Mouse (Mus musculus) left cerebral cortex, adult 18-20 months (tissue): Measurements from ENCODE around the gene BC037034. TPM values are rescaled to one million over a fixed set of nuclear protein-coding genes. Genes with fewer than 3 reads are reported as not detected.
A peak's percentile ranks its signal among the peaks of the same experiment; 100 is the strongest.

Experiments used
- DNase-seq, 2 experiments: peaks; one replicate each; pipeline ENCODE4 v3.0.0; 2021 to 2022; ENCODE audit warnings: low spot score in 2 of 2, mixed read lengths in 1 of 2
- total RNA-seq, 2 experiments: library from RNA; stranded (reverse); gene quantifications; 2 replicates each; pipeline ENCODE4 v1.2.3; 2021

BC037034 gene
- total RNA-seq, 2 experiments from 2014 or later = 61.4 to 71.1 TPM

- no peak for DNase-seq
Observed at GRCm38 (mm10) chr5:138262582-138263240, 1.1 kb downstream of the BC037034 start.

DNA sequence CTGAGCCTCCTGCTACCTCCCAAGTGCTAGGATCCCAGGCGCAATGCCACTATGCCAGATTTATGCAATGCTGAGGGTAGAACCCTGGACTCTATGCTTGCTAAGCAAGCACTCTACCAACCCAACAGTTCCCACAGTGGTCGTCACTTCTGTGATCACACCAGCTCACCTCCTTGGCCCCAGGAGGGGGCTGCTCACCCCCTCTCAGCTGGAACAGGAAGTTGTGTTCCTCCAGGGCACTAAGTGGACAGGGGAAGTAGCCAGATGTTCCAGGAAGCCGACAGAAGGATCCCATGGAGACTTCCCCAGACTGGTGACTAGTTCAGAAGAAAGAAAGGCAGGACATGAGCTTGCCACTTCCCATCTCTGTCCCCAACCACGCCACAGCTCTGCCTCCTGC lies 1.8 kb downstream of the BC037034 start:
- DNase-seq = no peak

DNA sequence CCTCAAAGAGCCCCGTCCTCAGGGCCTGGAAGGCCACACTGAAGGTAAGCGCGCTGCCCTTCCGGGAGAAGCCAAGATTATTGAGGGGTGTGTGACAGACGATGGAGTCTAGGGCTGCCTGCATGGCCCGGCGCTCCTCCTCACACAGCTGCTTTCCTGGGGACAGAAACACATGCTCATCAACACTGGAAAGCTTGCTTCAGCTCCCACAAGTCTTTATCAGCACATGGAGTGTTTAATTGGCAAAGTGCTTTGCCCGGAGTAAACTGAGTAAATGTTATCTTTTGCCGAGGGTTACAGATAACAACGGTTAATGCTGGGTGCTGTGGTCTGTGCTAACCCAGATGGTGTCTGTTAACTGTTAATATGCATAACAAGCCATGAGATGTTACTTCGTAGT lies 3.0 kb downstream of the BC037034 start:
- DNase-seq = no peak

GRCm38 (mm10) chr5:138260051-138260450 lies 3.8 kb downstream of the BC037034 start:
- DNase-seq = no peak

DNA sequence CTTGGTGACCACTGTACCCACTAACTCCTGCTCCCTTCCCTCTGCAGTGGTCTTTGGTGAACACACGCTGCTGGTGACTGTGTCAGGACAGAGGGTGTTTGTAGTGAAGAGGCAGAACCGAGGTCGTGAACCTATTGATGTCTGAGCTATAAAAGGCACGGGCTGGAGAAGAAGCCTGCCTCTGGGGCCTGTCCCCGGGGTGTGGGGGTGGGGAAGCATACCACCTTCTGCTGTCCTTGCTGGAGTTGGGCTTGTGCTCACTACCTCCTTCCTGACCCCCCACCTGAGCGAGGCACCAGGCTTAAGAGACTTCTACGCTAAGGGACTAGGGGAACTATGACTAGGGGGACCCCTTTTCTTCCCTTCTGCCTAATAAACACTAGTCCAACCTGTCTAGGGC lies 4.8 kb downstream of the BC037034 start:
- DNase-seq = no peak

DNA sequence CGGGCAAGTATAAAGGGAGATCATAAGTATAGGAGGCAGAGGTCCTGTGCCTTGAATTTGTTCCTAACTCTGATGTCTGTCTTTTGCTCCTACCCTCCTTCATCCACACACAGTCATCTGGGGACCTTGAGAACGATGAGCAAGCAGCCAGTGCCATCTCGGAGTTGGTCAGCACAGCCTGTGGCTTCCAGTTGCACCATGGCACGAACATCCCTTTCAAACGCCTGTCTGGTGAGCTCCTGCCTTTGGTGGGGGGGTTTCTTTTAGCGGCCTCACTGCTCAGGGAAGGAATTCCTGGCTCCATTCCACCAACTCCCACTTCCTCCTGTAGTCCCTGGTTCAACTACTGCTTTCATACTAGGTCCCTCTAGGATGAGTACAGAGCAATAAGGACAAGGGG lies 5.3 kb downstream of the BC037034 start:
- DNase-seq = no peak

GRCm38 (mm10) chr5:138258078-138258477 lies 5.8 kb downstream of the BC037034 start:
- DNase-seq = no peak

- no peak for DNase-seq
Observed at GRCm38 (mm10) chr5:138257585-138257978, 6.3 kb downstream of the BC037034 start.

DNA sequence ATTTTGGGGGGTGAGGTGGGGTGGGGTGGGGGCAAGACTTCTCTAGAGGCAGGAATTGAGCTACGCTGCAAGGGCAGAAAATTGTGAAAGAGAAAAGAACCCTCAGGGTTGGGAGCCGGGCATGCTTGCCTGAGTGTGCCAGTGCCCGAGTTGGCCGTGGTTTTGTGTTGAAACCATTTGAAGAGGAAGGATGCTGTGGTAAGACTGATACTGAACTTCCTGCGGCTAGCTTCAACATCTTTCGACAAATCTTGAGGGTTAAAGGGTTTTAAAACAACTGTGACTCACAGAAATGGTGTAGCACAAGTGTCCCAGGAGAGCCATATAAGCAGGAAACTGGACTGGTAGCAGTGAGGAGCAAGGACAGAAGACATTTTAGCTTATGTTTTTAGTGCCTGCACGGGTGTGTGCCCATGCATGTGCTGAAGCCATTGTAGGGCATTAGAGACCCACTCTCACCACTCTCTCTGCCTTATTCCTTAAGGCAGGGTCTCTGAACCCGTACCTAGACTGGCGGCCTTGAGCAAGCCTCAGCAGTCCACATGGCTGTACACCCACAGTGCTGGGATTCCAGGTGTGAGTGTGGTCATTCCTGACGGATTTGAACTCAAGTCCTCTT lies 6.8 kb downstream of the BC037034 start:
- no peak for DNase-seq

DNA sequence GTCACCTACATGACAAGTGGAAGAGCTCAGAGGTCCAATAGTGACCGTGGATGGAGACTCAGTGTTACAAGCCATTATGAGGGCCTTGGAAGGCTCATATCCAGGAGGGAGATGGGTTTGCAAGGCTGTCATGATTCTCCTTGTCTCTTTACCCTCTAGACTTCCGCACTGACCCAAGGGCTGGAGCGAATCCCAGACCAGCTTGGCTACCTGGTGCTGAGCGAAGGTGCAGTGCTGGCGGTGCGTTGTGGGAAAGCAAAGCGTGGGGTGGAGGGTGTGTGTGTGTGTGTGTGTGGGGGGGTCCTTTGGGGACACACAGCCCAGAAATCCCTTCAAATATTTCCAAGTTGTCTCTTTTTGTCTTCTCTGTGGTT lies 7.8 kb downstream of the BC037034 start:
- no peak for DNase-seq

- peak; percentile 94 for DNase-seq
Observed at GRCm38 (mm10) chr5:138255353-138256093, 8.3 kb downstream of the BC037034 start, which contains the start of gene Lamtor4. TSS of gene Lamtor4 (plus strand) at chr5:138255482.

DNA sequence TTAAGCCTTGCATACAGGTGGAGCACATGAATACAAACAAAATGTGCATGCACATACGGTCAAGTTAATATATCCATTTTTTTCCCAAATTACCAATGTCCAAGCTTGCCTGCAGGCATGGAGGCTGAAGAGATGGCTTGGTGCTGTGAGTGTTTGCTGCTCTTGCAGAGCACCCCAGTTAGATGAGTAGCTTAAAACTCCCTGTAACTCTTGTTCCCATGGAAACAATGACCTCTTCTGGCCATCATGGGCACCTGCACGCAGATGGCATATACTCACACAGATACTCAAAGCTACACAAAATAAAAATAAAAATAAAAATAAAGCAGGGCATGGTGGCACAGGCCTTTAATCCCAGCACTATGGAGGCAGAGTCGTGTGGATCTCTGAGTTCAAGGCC lies 10.8 kb downstream of the BC037034 start:
- DNase-seq = no peak

DNA sequence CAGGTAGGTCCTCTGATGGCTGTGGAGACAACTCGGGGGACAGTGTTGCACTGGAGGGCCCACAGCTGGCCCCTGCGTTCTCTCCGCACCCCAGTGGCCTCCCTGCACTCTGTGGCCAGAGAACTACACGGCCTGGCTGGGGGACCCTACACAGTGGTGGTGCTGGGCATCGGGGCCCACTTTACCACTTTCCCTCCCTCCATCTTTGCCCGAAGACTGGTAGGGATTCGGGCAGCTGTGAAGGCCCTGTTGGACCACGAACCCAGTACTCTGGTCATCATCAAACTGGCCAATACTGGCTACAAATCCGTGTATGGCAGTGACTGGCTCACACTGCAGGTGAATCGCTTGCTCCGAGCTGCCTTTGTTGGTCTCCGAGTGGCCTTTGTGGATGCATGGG lies 12.7 kb downstream of the BC037034 start:
- DNase-seq = no peak

DNA sequence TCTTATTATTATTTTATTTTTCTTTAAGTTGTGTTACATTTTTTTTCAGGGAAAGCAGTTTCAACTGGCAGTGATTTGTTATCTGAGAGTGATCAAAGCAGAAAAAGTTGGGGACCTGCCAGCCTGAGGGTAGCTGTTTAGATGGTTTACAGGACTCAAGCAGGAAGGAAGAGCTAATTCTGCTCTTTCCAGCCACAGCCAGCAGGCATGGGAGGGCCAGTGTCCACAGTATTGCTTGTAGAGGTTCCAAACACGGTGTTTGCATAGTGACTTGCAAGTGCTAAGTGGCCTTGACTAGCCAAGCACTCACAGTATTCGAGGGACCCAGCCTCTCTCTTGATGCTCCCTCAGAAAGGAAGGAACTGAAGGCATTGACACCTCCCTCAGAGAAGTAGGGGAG lies 22.3 kb downstream of the BC037034 start:
- DNase-seq = no peak

DNA sequence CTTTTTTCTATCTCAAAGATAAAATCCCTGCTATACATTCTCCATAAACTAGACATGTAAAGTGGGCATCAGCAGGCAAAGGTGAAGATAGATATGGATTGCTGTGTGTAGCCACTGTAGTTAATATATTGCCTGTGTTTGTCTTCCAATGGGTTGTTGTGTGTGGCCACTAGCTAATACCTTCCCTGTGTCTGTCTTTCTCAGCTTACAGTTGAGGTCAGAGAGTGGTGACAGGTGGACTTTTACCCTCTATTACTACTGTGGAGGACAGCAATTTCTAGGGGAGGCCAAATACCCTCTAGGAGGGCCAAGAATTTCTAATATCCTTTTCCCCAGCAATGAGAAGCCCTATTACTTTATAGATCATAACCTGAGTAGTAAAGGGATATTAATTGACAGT lies 29.6 kb downstream of the BC037034 start:
- no peak for DNase-seq

DNA sequence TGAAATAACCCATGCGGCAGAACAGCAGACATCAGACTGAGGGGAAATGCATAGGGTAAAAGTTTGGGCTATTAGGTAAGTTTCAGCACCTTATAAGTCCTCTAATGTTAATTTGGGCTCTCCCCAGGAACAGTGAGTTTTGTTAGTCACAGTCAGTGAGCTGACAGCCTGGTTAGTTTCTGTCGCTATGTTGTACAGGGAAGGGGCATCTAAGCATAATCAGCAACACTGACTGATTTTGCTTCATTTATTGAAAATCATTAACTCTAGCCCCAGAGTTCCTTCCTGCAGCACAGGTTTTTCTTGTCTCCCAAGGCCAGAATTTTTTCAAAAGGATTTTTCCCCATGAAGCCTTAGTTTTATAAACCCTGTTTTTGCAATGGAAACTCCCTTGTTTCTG lies 30.1 kb downstream of the BC037034 start:
- DNase-seq = no peak

DNA sequence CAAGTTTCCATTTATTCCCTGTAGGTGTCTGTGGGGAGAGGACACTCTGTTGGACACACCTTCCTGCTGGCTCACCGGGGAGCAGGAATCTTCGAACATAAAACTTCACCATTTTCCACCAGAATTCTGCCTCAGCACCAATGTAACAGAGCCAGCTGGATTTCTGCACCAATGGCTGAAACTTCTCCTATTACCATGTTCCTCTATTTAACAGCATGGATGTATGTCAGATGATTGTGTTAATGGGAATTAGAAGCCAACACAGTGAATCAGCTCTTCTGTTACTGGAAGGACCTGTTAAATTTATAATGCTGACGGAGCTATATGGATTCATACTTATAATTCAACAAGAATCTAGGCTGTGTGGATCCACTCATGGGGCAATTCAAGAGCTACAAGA lies 34.3 kb downstream of the BC037034 start:
- DNase-seq = no peak

DNA sequence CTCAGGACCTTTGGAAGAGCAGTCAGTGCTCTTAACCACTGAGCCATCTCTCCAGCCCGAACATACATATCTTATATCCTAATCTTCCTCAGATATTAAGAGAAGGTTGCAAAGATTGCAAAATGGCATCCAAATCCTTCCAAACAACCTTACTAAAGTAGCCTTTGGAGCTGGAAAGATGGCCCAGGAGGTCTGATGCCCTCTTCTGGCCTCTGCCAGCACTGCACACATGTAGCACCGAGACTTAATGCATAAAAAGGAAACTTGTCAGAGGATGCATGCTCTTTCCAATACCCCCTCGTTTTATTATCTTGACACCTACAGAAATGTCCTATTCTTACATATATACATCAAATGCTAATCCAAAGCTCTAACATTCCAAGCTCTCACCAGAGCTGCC lies 35.8 kb downstream of the BC037034 start:
- DNase-seq = peak in 1 of 2 experiments; percentile 9

DNA sequence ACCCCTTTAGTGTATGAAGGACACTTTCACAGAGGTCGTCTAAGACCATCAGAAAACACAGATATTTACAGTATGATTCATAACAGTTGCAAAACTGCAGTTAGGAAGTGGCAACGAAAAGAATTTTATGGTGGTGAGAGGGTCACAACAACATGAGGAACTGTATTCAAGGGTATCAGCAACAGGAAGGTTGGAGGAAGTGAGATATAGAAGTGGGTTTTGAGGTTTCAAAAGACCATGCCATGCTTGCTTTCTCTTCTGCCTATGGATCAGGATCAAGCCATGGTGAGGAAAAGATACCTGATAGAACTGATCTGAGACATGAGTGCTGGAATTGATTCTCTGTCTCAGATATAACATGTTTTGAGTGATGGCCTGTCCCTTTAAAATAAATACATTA lies 36.5 kb downstream of the BC037034 start:
- DNase-seq = no peak

DNA sequence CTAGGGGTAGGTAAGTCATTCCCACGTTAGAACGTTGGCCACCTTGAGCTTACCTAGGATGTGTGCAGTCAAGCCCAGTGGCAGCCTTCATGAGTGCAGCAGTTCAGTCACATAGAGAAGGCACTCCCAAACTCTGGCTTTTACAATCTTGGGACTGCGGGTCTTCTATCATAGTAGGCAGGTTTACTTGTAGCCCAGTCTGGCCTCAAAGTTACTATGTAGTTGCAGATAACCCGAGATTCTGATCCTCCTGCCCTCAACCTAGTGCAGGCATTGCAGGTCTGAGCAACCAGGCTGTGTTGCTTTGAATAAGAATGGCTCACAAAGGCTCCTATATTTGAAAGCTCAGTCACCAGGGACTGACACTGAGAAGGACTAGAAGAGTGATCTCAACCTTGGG lies 37.3 kb downstream of the BC037034 start:
- no peak for DNase-seq

DNA sequence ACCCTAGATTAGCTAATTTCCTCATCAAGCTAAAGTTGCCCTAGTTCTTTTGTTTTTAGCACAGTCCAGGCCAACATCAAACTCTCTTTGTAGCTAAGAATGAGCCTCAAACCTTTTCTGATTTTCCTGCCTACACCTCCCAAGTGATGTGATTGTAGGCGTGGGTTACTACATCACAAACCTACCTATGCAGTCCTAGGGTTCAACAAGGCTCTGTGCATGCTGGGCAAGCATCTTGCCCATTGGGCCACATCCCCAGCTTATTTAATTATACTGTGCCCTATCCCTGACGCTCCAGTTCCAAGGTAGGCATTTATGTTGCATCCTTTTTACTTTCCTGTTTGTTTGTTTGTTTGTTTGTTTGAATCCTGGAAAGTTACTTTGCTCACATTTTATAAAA lies 38.1 kb downstream of the BC037034 start, which contains the start of gene Nxpe5:
Gene Nxpe5 (plus strand): TSS at position 199 of the 400 bp plus-strand sequence.
- no peak for DNase-seq

DNA sequence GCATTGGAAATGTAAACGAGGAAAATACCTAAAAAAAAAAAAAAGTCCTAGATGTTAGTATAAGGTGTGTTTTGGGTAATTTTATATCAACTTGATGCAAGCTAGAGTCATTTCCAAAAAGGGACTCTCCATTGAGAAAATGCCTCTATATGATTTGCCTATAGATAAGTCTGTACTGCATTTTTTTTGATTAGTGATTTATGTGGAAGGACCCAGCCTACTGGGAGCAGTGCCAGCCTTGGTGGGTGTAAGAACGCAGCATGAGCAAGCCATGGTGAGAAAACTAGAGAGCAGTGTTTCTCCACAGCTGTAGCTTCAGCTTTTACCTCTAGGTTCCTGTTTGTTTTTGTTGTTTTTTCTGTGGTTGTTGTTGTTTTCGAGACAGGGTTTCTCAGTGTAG lies 40.5 kb downstream of the BC037034 start:
- DNase-seq = no peak
